Mouse (Mus musculus) MEL (cell line): ENCODE measurements around the gene Blm. TPM values are rescaled to one million over a fixed set of nuclear protein-coding genes. Genes with fewer than 3 reads are reported as not detected.

Source experiments
- DNase-seq: peaks from one replicate; pipeline ENCODE4 v3.0.0; 2011; ENCODE audit warnings: low read depth, low spot score
- H3K27ac ChIP-seq: 2 replicates; pipeline ENCODE4 v1.5.1; 2012; ENCODE audit warnings: low read depth, mild to moderate bottlenecking, control low read depth, low read length, moderate library complexity; ENCODE audit not compliant: control insufficient read depth
- H3K27me3 ChIP-seq, 2 experiments: fragments of 150-350 bp in 1 of 2; sonication (generic) in 1 of 2; 2 replicates each; pipeline ENCODE4 v1.6.1; 2012; ENCODE audit warnings: low read length in 2 of 2, mild to moderate bottlenecking in 2 of 2, improper control_type of control experiment in 1 of 2, moderate library complexity in 1 of 2; ENCODE audit not compliant: insufficient read depth in 2 of 2, control insufficient read depth in 1 of 2
- H3K36me3 ChIP-seq, 2 experiments: 2 replicates each; pipeline ENCODE4 v1.6.1; 2012 to 2014; ENCODE audit warnings: low read length in 2 of 2, improper control_type of control experiment in 1 of 2, inconsistent platforms in 1 of 2, mild to moderate bottlenecking in 1 of 2; ENCODE audit not compliant: insufficient read depth in 2 of 2, control insufficient read depth in 1 of 2
- H3K4me1 ChIP-seq, 2 experiments: fragments of 150-350 bp in 1 of 2; sonication (generic) in 1 of 2; 2 replicates each; pipeline ENCODE4 v1.6.1; 2012; ENCODE audit warnings: low read length in 2 of 2, improper control_type of control experiment in 1 of 2, mild to moderate bottlenecking in 1 of 2; ENCODE audit not compliant: insufficient read depth in 2 of 2, control insufficient read depth in 1 of 2
- H3K4me3 ChIP-seq, 2 experiments: fragments of 150-350 bp in 1 of 2; sonication (generic) in 1 of 2; 2 replicates each; pipeline ENCODE4 v1.5.1; 2012; ENCODE audit warnings: low read depth in 2 of 2, low read length in 2 of 2, mild to moderate bottlenecking in 2 of 2, moderate library complexity in 2 of 2, control low read depth in 1 of 2, improper control_type of control experiment in 1 of 2; ENCODE audit not compliant: control insufficient read depth in 1 of 2, insufficient read depth in 1 of 2
- H3K79me2 ChIP-seq: 2 replicates; pipeline ENCODE4 v1.6.1; 2012; ENCODE audit warnings: mild to moderate bottlenecking, low read length, moderate library complexity; ENCODE audit not compliant: control insufficient read depth, poor library complexity, insufficient read depth
- H3K9ac ChIP-seq: 2 replicates; pipeline ENCODE4 v1.6.1; 2012; ENCODE audit warnings: low read depth, mild to moderate bottlenecking, control low read depth, low read length, moderate library complexity; ENCODE audit not compliant: control insufficient read depth, poor library complexity, severe bottlenecking
- H3K9me3 ChIP-seq: fragments of 150-350 bp; sonication (generic); replicated peaks from 2 replicates; pipeline ENCODE4 v1.6.1; 2012; ENCODE audit warnings: mild to moderate bottlenecking, low read length, improper control_type of control experiment, moderate library complexity; ENCODE audit not compliant: insufficient read depth
- BHLHE40 ChIP-seq: IDR thresholded peaks from 2 replicates; pipeline ENCODE4 v1.6.1; 2012; ENCODE audit warnings: low read depth, mild to moderate bottlenecking, inconsistent platforms, low read length, improper control_type of control experiment, borderline replicate concordance
- CHD1 ChIP-seq: IDR thresholded peaks from 2 replicates; pipeline ENCODE4 v1.6.1; 2012; ENCODE audit warnings: low read depth, mild to moderate bottlenecking, inconsistent platforms, low read length, improper control_type of control experiment
- CHD2 ChIP-seq: IDR thresholded peaks from 2 replicates; pipeline ENCODE4 v1.6.1; 2011; ENCODE audit warnings: low read length, improper control_type of control experiment
- CTCF ChIP-seq, 3 experiments: IDR thresholded peaks in 2 of 3; conservative IDR thresholded peaks in 1 of 3; 2 replicates each; pipeline ENCODE4 v1.5.1; 2011 to 2012; ENCODE audit warnings: low read length in 3 of 3, low read depth in 2 of 3, mild to moderate bottlenecking in 2 of 3, improper control_type of control experiment in 1 of 3, inconsistent platforms in 1 of 3, mixed read lengths in 1 of 3, moderate library complexity in 1 of 3; ENCODE audit not compliant: control insufficient read depth in 1 of 3, insufficient read depth in 1 of 3, poor library complexity in 1 of 3, severe bottlenecking in 1 of 3
- E2F4 ChIP-seq: IDR thresholded peaks from 2 replicates; pipeline ENCODE4 v1.6.1; 2011; ENCODE audit warnings: low read depth, low read length, improper control_type of control experiment, borderline replicate concordance
- ELF1 ChIP-seq: IDR thresholded peaks from 2 replicates; pipeline ENCODE4 v1.6.1; 2014; ENCODE audit warnings: low read depth, mild to moderate bottlenecking, inconsistent platforms, low read length, improper control_type of control experiment, moderate library complexity
- EP300 ChIP-seq, 2 experiments: IDR thresholded peaks; 2 replicates each; pipeline ENCODE4 v1.6.1; 2011; ENCODE audit warnings: improper control_type of control experiment in 2 of 2, low read length in 2 of 2, low read depth in 1 of 2, mild to moderate bottlenecking in 1 of 2
- ETS1 ChIP-seq: IDR thresholded peaks from 2 replicates; pipeline ENCODE4 v1.6.1; 2012; ENCODE audit warnings: low read depth, mild to moderate bottlenecking, inconsistent platforms, low read length, improper control_type of control experiment, moderate library complexity
- GABPA ChIP-seq: IDR thresholded peaks from 2 replicates; pipeline ENCODE4 v1.6.1; 2012; ENCODE audit warnings: low read depth, mild to moderate bottlenecking, inconsistent platforms, low read length, improper control_type of control experiment, moderate library complexity
- GATA1 ChIP-seq: IDR thresholded peaks from 2 replicates; pipeline ENCODE4 v1.6.1; 2011; ENCODE audit warnings: low read depth, low read length, improper control_type of control experiment
- HCFC1 ChIP-seq: IDR thresholded peaks from 2 replicates; pipeline ENCODE4 v1.6.1; 2012; ENCODE audit warnings: low read depth, mild to moderate bottlenecking, inconsistent platforms, low read length, improper control_type of control experiment, moderate library complexity
- JUND ChIP-seq: IDR thresholded peaks from 2 replicates; pipeline ENCODE4 v1.6.1; 2011; ENCODE audit warnings: low read depth, mild to moderate bottlenecking, improper control_type of control experiment, low read length
- KAT2A ChIP-seq: conservative IDR thresholded peaks from 2 replicates; pipeline ENCODE4 v1.6.1; 2012; ENCODE audit warnings: low read depth, low read length, improper control_type of control experiment, inconsistent platforms
- MAFK ChIP-seq: IDR thresholded peaks from 2 replicates; pipeline ENCODE4 v1.6.1; 2011; ENCODE audit warnings: low read depth, mild to moderate bottlenecking, low read length, improper control_type of control experiment, borderline replicate concordance
- MAX ChIP-seq: IDR thresholded peaks from 2 replicates; pipeline ENCODE4 v1.6.1; 2011; ENCODE audit warnings: low read length, improper control_type of control experiment
- MAZ ChIP-seq: IDR thresholded peaks from 2 replicates; pipeline ENCODE4 v1.6.1; 2012; ENCODE audit warnings: low read depth, mild to moderate bottlenecking, inconsistent platforms, low read length, improper control_type of control experiment
- MEF2A ChIP-seq: IDR thresholded peaks from 2 replicates; pipeline ENCODE4 v1.6.1; 2014; ENCODE audit warnings: low read depth, mild to moderate bottlenecking, inconsistent platforms, low read length, improper control_type of control experiment; ENCODE audit not compliant: poor library complexity, insufficient replicate concordance, severe bottlenecking; ENCODE audit errors: extremely low read depth
- MXI1 ChIP-seq: IDR thresholded peaks from 2 replicates; pipeline ENCODE4 v1.6.1; 2011; ENCODE audit warnings: mild to moderate bottlenecking, low read depth, low read length, improper control_type of control experiment
- MYB ChIP-seq: IDR thresholded peaks from 2 replicates; pipeline ENCODE4 v1.6.1; 2011; ENCODE audit warnings: mild to moderate bottlenecking, low read depth, low read length, improper control_type of control experiment
- MYC ChIP-seq: IDR thresholded peaks from 2 replicates; pipeline ENCODE4 v1.6.1; 2011; ENCODE audit warnings: low read depth, mild to moderate bottlenecking, low read length, improper control_type of control experiment, moderate library complexity
- NELFE ChIP-seq: IDR thresholded peaks from 2 replicates; pipeline ENCODE4 v1.6.1; 2011; ENCODE audit warnings: low read depth, low read length, improper control_type of control experiment
- POLR2A ChIP-seq, 2 experiments: IDR thresholded peaks; 2 replicates each; pipeline ENCODE4 v1.6.1; 2011 to 2012; ENCODE audit warnings: low read length in 2 of 2, mild to moderate bottlenecking in 2 of 2, control low read depth in 1 of 2, improper control_type of control experiment in 1 of 2, low read depth in 1 of 2, moderate library complexity in 1 of 2; ENCODE audit not compliant: control insufficient read depth in 1 of 2, insufficient read depth in 1 of 2, poor library complexity in 1 of 2
- POLR2AphosphoS2 ChIP-seq: IDR thresholded peaks from 2 replicates; pipeline ENCODE4 v1.6.1; 2011; ENCODE audit warnings: low read length, improper control_type of control experiment
- POLR2AphosphoS5 ChIP-seq: IDR thresholded peaks from 2 replicates; pipeline ENCODE4 v1.6.1; 2012; ENCODE audit warnings: low read depth, borderline replicate concordance, mild to moderate bottlenecking, inconsistent platforms, low read length, moderate library complexity, mixed read lengths
- RCOR1 ChIP-seq: IDR thresholded peaks from 2 replicates; pipeline ENCODE4 v1.6.1; 2012; ENCODE audit warnings: low read depth, mild to moderate bottlenecking, inconsistent platforms, low read length, improper control_type of control experiment
- SIN3A ChIP-seq: IDR thresholded peaks from 2 replicates; pipeline ENCODE4 v1.6.1; 2012; ENCODE audit warnings: low read length, improper control_type of control experiment, inconsistent platforms
- TAL1 ChIP-seq: IDR thresholded peaks from 2 replicates; pipeline ENCODE4 v1.6.1; 2012; ENCODE audit warnings: mild to moderate bottlenecking, inconsistent platforms, low read length, moderate library complexity, mixed read lengths
- TBP ChIP-seq: IDR thresholded peaks from 2 replicates; pipeline ENCODE4 v1.8.0; 2011; ENCODE audit warnings: low read depth, low read length, improper control_type of control experiment
- TCF12 ChIP-seq: IDR thresholded peaks from 2 replicates; pipeline ENCODE4 v1.6.1; 2014; ENCODE audit warnings: low read depth, mild to moderate bottlenecking, inconsistent platforms, low read length, improper control_type of control experiment, moderate library complexity
- USF2 ChIP-seq, 2 experiments: IDR thresholded peaks; 2 replicates each; pipeline ENCODE4 v1.6.1; 2011 to 2012; ENCODE audit warnings: improper control_type of control experiment in 2 of 2, low read length in 2 of 2, borderline replicate concordance in 1 of 2, inconsistent platforms in 1 of 2, low read depth in 1 of 2, mild to moderate bottlenecking in 1 of 2; ENCODE audit not compliant: insufficient read depth in 1 of 2
- ZC3H11A ChIP-seq: IDR thresholded peaks from 2 replicates; pipeline ENCODE4 v1.6.1; 2012; ENCODE audit warnings: low read depth, mild to moderate bottlenecking, inconsistent platforms, low read length, improper control_type of control experiment
- ZKSCAN1 ChIP-seq: IDR thresholded peaks from 2 replicates; pipeline ENCODE4 v1.6.1; 2012; ENCODE audit warnings: low read depth, mild to moderate bottlenecking, inconsistent platforms, low read length, improper control_type of control experiment, moderate library complexity
- ZMIZ1 ChIP-seq: IDR thresholded peaks from 2 replicates; pipeline ENCODE4 v1.6.1; 2012; ENCODE audit warnings: low read depth, mild to moderate bottlenecking, inconsistent platforms, low read length, improper control_type of control experiment, moderate library complexity
- polyA plus RNA-seq, 2 experiments: library from polyadenylated mRNA; stranded (reverse) in 1 of 2; unstranded in 1 of 2; fragments of >175 nt in 1 of 2; fragments of >200 nt in 1 of 2; gene quantifications; 2 replicates each; pipeline versions ENCODE4 v1.2.1 to v1.2.4; 2012; ENCODE audit warnings: low replicate concordance in 2 of 2, low read depth in 1 of 2; ENCODE audit not compliant: insufficient read length in 2 of 2, insufficient read depth in 1 of 2, missing spikeins in 1 of 2
- total RNA-seq: library from RNA; depleted of rRNA; stranded (reverse); fragments of 300-350 nt; gene quantifications from 2 replicates; pipeline ENCODE4 v1.2.3, GENCODE M21; 2012

Gene Blm
- total and polyA plus RNA-seq, 3 experiments, result 28.5 to 83.8 (median 52.0) TPM

DNA sequence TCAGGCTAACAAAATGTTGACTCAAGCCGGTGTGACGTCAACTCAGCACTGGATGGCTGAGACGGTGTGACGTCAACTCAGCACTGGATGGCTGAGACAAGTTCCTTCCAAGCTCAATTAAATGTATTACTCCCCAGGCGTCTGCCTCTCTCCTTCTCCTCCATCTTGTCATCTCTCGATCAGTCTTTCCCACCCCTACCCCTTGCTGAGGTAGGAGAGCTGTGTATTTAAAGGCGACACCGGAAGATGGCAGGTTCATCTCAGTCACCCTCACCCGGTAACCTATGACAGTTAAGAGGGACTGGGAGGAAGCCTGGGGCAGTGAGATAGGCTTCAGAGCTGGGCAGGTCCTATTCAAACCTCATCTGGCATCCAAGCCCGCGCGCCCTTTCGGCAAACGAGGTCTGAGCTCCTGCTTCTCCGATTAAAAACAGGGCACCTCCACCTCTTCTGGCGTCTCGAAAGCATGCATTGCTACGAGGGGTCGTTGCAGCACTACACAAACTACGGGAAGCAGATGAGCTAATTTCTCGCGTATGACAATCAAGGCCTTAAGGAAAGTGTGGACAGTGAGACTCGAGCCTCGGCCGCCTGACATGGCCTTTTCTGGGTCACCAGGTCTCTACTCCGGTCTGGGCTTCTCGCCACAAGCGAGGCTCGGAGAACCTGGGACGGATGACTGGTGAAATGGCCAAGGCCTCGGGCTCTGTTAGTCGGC, 469 bp downstream of the Blm start (continued):
- TF ChIP-seq TBP (peak; percentile 28), ZC3H11A (no peak), POLR2A (IDR thresholded peaks at IDR 0.05; ENCODE audit: control insufficient read depth in 1 of 2, insufficient read depth in 1 of 2, low read depth in 1 of 2, low read length in 2 of 2, poor library complexity in 1 of 2) (peak in 1 of 2 experiments; percentile 54; a peak in 3 of 4 replicates), CHD1 (peak; percentile 82; the same call in 1 of the 2 replicates), EP300 (IDR thresholded peaks at IDR 0.05; ENCODE audit: low read depth in 1 of 2, low read length in 2 of 2) (peak in 1 of 2 experiments; percentile 70; a peak in 2 of 4 replicates)

DNA sequence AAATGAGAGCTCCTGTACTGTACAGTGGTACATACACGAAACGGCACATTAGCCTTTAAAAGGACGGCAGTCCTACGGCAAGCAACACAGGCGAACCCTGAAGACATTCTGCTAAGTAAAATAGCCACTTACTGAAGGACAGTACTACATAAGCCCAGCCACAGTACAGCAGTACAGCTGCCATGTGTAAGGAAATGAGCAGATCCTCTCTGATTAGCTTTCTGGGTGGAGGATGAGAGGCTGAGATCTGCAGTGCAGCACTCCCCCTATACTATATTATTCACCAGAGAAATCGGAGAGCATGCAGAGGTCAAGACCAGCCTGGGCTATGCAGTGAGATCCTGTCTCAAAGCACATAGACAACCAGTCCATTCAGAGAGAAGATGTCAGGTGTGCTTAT, 3.8 kb downstream of the Blm start:
- Histone ChIP-seq H3K27me3 (no peaks in the 10 kb centered on the region), H3K4me1 (peaks cover 13 to 33% of the 10 kb centered on the region in 2 experiments), H3K36me3 (peaks cover 16 to 45% of the 10 kb centered on the region in 2 experiments), H3K27ac (peak overlapping the region; percentile 61), H3K9me3 (no peaks in the 10 kb centered on the region), H3K4me3 (peak overlapping the region; percentile 18 to 38), H3K9ac (no peak overlapping the region; the same call in 1 of the 2 replicates), H3K79me2 (peaks cover 69% of the 10 kb centered on the region)
- DNase-seq, result peak; percentile 55
- TF ChIP-seq ZKSCAN1 (no peak), BHLHE40 (no peak), NELFE (no peak), TCF12 (no peak), MEF2A (no peak), E2F4 (no peak), MXI1 (peak; percentile 82), SIN3A (peak; percentile 65), POLR2A (IDR thresholded peaks at IDR 0.05; ENCODE audit: control insufficient read depth in 1 of 2, insufficient read depth in 1 of 2, low read depth in 1 of 2, low read length in 2 of 2, poor library complexity in 1 of 2) (no peak), MYC (peak; percentile 59; the same call in 1 of the 2 replicates), TBP (no peak), ZMIZ1 (no peak), ELF1 (no peak), POLR2AphosphoS5 (no peak), TAL1 (no peak), HCFC1 (0 out of 2 replicates have a peak, but pooled peaks have one; percentile 18), GABPA (no peak), MAX (peak; percentile 46; the same call in 1 of the 2 replicates), MAFK (no peak), KAT2A (no peak), MYB (no peak), CHD1 (no peak), RCOR1 (no peak), GATA1 (peak; percentile 56; the same call in 1 of the 2 replicates), USF2 (IDR thresholded peaks at IDR 0.05; ENCODE audit: borderline replicate concordance in 1 of 2, insufficient read depth in 1 of 2, low read depth in 1 of 2, low read length in 2 of 2) (no peak), MAZ (peak; percentile 54; the same call in 1 of the 2 replicates), JUND (no peak), ETS1 (peak; percentile 35; the same call in 1 of the 2 replicates), CHD2 (no peak), POLR2AphosphoS2 (no peak), EP300 (IDR thresholded peaks at IDR 0.05; ENCODE audit: low read depth in 1 of 2, low read length in 2 of 2) (no peak; a peak in 1 of 4 replicates), CTCF (IDR thresholded peaks at IDR 0.05 in 2 of 3, conservative IDR thresholded peaks at IDR 0.05 in 1 of 3; ENCODE audit: control insufficient read depth in 1 of 3, insufficient read depth in 1 of 3, low read depth in 2 of 3, low read length in 3 of 3, poor library complexity in 1 of 3, severe bottlenecking in 1 of 3) (no peak)
